Mouse (Mus musculus) right cerebral cortex, adult 2 months (tissue): Measurements from ENCODE around the gene Erc2.

ENCODE experiments used
- DNase-seq, 2 experiments: peaks; one replicate each; pipeline ENCODE4 v3.0.0; 2021 to 2022; ENCODE audit warnings: low spot score in 2 of 2

The Erc2 gene

DNA sequence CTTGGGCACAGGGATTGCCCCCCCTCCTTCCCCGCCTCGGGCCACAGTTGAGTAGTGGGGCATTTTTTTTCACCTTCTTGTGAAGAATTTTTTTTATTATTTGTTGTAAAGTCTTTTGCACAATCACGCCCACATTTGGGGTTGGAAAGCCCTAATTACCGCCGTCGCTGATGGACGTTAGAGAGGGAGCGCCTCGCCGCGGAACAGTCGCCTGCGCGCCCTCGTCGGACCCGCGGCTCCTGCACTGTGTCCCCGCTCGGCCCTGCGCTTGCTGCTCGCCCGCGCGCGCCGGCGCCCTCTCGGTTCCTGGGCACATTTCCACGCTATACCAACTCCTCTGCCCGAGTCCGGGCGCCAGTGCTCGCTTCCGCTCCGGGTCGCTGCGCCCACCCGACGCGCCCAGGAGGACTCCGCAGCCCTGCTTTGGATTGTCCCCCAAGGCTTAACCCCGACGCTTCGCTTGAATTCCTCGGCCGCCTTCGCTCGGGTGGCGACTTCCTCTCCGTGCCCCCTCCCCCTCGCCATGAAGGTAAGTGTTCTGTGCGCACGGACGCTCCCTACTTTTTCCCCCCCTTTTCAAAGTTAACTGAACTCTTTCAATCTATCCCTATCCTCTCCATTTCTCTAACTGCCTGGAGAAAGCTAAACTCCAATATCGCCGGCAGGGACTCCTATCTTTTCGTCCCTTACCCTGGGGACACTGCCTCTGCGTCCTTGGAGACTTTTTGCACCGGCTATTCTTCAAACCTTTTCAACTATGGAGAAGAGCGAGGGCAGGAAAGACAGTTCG lies 883.6 kb downstream of the Erc2 start:
- DNase-seq: peak in 1 of 2 experiments; percentile 26

- peak in 1 of 2 experiments; percentile 47 for DNase-seq
Measured at GRCm38 (mm10) chr14:28506376-28506831, 884.2 kb downstream of the Erc2 start.

DNA sequence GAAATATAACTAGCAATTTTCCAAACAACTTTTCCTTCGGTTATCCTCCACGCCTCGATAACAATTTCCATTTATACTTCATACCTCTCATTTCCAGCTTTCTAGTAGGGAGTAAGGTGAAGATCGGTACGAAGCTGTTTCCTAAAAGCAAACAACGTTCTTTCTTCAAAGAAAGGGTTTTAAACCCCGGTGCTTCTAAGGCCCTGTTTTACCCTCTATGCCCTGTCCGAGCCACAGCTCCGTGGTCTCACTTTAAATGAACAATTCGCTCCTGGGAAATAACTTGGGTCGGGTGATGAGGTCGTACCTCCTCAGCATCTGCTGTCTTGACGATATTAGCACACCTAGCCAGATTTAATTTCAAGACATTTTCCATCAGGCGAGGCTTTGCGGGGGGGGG lies 884.8 kb downstream of the Erc2 start:
- no peak for DNase-seq

DNA sequence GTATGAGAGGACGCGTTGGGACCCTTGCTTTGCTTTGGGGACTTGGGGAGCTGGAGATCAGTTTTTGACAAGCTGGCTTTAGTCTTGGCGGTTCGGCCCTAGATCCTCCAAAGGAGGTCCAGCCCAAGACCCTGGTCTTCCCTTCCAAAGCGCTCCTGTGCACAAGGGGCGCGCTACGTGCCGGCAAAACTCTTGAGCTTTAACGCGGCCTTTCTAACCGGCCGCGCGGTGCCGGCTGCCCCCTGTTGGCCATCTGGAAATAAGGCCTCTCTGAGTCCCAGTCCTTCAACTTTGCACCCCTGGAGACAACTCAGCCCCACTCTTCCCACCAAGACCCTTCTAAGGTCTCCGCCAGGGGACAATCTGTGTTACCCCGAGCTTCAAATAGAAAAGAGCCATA lies 885.2 kb downstream of the Erc2 start:
- peak; percentile 55 to 60 for DNase-seq

GRCm38 (mm10) chr14:28508288-28509258 lies 886.3 kb downstream of the Erc2 start:
- peak in 1 of 2 experiments; percentile 21 for DNase-seq

DNA sequence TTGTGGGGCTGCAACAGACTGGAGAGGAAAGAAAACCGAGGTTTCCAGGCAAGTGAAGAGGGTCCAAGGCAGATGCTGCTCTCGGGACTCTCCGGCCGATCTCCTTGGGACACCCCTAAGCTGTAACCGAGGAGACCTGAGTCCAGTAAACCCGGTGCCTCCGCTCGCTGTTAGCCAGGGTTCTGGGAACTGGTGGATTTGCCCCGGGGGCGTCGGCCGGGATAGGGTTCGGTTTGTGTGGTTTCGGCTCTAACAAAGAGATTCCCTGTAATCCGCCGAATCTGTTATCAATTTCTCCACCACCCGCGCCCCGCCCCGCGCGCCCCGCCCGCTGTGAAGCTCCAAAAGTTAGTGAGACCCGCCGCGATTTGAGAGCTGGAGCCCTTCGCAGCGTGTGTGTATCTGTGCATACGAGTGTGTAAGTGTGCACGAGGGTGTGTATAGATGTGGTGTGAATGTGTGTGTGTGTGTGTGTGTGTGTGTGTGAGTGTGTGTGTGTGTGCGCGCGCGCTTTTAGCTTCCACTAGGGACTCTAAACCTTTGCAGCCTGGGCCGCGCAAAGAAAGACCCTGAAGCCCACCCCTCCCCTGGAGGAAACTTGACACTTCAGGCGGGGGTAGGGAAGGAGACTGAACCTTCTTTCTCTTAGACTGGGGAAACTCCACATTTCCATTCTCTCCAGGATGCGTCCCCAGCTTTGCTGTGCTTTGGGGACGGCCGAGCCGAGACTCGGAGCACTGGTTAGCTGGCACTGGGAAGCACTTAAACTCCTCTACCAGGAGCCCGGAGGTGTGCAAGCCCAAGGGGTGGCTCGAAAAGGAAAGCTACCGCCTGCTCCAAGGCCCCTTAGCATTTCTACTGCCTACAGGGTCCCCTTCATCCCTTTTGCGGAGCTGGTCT lies 887.5 kb downstream of the Erc2 start:
- DNase-seq: peak in 1 of 2 experiments; percentile 26

DNA sequence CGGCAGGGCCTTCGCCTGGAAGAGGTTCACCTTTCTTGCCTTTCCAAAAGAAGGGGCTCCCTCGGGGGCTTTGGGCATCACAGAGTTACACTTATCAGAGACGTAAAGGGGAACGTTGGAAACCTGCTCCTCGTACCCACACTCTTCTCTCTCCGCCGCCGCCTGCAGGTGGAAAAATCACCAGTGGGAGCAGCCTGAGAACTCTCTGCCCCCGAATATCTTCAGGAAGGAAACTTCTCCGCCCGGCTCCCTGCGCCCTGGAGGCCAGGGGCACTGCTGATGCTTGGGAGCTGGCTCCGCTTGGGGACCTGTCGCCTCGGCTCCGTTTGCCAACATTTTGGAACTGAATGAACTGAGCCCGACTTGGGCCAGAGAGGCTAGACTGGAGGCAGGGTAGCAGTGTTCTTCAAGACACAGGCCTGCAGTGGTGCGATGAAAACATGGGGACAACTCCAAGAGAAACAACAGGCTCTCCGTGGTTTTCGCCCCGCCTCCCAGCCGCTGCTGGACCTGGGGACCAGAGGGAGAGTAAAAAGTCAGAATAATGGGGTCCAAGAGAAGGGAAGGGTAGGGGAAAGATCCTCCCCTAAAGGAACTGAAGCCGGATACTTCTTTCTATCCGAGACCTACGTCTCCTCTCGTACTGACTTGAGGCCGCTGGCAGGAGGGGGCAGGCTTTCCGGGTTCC lies 888.3 kb downstream of the Erc2 start:
- DNase-seq: peak in 1 of 2 experiments; percentile 50

- DNase-seq: peak in 1 of 2 experiments; percentile 15
Measured at GRCm38 (mm10) chr14:28511029-28511651, 888.9 kb downstream of the Erc2 start.

GRCm38 (mm10) chr14:28512805-28513590 lies 890.8 kb downstream of the Erc2 start:
- no peak for DNase-seq

DNA sequence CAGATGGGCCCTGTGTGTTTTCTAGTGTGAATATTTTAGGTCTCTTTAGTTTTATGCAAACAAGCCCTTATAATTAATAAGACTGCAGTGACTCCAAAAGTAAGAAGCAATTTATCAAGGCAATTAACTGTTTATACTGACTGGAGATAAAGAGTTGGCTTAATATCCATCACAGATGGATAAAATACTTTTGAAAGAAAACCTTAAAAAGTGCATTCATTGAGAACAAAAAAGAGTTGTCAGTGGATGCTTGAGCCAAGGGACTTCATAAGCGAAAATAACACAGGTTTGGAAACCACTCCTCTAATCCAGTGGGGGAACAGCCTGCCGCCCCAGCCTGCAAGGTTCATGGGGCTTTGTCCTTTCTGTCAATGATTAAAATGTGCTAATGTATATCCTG lies 891.9 kb downstream of the Erc2 start:
- DNase-seq: no peak

- no peak for DNase-seq
Measured at GRCm38 (mm10) chr14:28515331-28515730, 893.1 kb downstream of the Erc2 start.

DNA sequence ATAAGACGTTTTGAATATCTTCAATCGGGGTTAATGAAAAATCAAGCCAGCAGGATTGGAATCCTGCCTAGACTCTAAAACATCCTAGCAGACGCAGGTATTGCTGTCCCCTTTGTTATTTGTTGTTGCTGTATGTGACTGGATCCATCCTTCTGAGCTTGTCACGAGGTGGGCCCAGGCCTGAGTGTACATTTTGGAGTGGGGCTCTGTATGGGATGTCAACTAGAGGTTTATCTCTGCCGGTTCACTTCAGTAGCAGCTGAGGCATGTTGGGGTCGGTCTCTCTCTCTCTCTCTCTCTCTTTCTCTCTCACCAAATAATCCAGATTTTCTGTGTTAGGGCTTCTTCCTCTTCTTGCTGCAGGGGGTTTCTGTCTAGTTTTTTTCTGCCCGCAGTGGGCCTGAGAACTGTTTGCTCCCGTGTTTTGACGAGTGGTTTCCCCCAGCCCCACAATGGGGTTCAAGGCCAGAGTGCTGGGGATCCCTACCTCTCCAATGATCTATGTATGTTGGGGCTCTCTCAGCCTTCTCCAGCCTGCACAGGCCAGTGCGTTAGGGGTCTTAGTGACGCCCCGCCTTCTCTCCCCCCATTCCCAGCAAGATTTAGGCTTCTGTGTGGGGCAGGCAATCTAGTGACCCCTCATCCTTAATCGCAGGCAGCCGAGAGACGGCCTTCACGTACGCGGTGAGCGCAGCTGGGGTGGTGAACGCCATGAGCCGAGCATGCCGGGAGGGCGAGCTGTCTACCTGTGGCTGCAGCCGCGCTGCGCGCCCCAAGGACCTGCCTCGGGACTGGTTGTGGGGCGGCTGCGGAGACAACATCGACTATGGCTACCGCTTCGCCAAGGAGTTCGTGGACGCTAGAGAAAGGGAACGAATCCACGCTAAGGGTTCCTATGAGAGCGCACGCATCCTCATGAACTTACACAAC lies 895.7 kb downstream of the Erc2 start:
- no peak for DNase-seq

GRCm38 (mm10) chr14:28521106-28521505 lies 898.9 kb downstream of the Erc2 start:
- DNase-seq: no peak

- no peak for DNase-seq
Measured at GRCm38 (mm10) chr14:28522611-28523010, 900.4 kb downstream of the Erc2 start.

DNA sequence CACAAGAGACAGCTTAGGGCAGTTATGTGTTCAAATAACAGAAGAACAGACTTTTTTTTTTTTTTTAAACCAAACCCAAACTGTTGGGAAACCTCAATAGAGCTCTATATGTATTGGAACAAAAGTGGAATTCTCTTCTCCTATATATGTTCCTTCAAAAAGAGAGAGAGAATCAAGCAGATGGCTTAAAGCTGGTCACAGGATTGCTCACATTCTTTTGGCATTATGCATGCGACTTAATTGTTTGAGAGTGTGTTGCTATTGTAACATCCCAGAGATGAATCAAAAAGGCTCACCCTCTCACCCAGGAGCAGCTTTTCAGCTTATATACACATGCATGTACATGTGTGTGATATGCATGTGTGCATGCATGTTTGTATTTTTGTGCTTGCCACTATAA lies 903.3 kb downstream of the Erc2 start:
- no peak for DNase-seq
